Mouse (Mus musculus) embryonic facial prominence, embryonic 14.5 days (tissue): Measurements from ENCODE around the gene Hdgfl3. TPM values are rescaled to one million over a fixed set of nuclear protein-coding genes. Genes with fewer than 3 reads are reported as not detected.

Experiments
- ATAC-seq: fragments of 200-750 bp; cut with Nextera tagmentation; 2 replicates; pipeline ENCODE4 v1.8.0; 2017; ENCODE audit warnings: low read depth, moderate number of reproducible peaks, moderate TSS enrichment
- DNase-seq: peaks from one replicate; pipeline ENCODE4 v3.0.0-alpha.2; 2015; ENCODE audit warnings: low spot score
- H3K27ac ChIP-seq: fragments of 300-500 bp; sonication (generic); replicated peaks from 2 replicates; pipeline ENCODE4 v1.5.1; 2014; ENCODE audit warnings: low read depth, mild to moderate bottlenecking, low read length, moderate library complexity
- H3K27me3 ChIP-seq: fragments of 300-500 bp; sonication (generic); replicated peaks from 2 replicates; pipeline ENCODE4 v1.6.1; 2014; ENCODE audit warnings: low read length; ENCODE audit not compliant: control insufficient read depth, insufficient read depth
- H3K36me3 ChIP-seq: fragments of 300-500 bp; sonication (generic); 2 replicates; pipeline ENCODE4 v1.6.1; 2014; ENCODE audit warnings: low read length, mixed read lengths; ENCODE audit not compliant: control insufficient read depth, insufficient read depth
- H3K4me1 ChIP-seq: fragments of 300-500 bp; sonication (generic); 2 replicates; pipeline ENCODE4 v1.6.1; 2014; ENCODE audit warnings: antibody characterized with exemption, low read length; ENCODE audit not compliant: control insufficient read depth, insufficient read depth
- H3K4me2 ChIP-seq: fragments of 300-500 bp; sonication (generic); 2 replicates; pipeline ENCODE4 v1.6.1; 2014; ENCODE audit warnings: low read depth, mild to moderate bottlenecking, low read length, moderate library complexity, mixed read lengths
- H3K4me3 ChIP-seq: fragments of 300-500 bp; sonication (generic); 2 replicates; pipeline ENCODE4 v1.5.1; 2014; ENCODE audit warnings: low read depth, mild to moderate bottlenecking, low read length
- H3K9ac ChIP-seq: fragments of 300-500 bp; sonication (generic); 2 replicates; pipeline ENCODE4 v1.6.1; 2014; ENCODE audit warnings: low read depth, mild to moderate bottlenecking, low read length, moderate library complexity, mixed read lengths
- H3K9me3 ChIP-seq: fragments of 300-500 bp; sonication (generic); 2 replicates; pipeline ENCODE4 v1.6.1; 2016; ENCODE audit warnings: low read length; ENCODE audit not compliant: control insufficient read depth
- WGBS: fragments of 180-500 bp; shearing (Covaris S2); extraction: QIAGEN DNeasy Blood & Tissue Kit; methylation state at CpG from one replicate; pipeline ENCODE4 v1.1.7; 2014; 5-methylcytosine and 5-hydroxymethylcytosine counted together
- polyA plus RNA-seq: library from polyadenylated mRNA; unstranded; fragments of >200 nt; fragmentation: Nextera tagmentation; extraction: Ambion mirVana; gene quantifications from 2 replicates; pipeline ENCODE4 v1.2.1, GENCODE M21; 2014

The Hdgfl3 gene
- polyA plus RNA-seq, 1 experiment from 2014 or later, result 17.0 TPM

DNA sequence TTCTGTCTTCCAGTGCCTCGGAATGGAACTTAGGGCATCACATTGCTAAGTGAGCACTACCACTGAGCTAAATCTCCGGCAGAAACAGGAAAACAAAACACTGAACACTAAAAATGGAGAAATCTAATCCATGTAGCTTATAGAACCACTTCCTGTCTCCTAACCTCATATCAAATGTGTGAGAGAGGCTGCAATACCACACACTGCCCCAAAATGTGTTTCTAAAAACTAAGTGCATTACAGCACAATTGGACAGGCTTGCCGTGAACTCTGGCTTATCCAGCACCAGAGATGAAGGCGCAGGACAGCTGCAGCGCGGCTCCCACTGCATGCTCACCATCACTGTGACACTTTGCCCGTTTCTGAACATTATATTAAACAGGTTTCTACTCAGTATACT, 5.3 kb downstream of the Hdgfl3 start:
- WGBS, result 61% methylated on average over 7 of the region's 7 CpGs
- Histone ChIP-seq H3K9me3 (no peaks in the 10 kb centered on the region), H3K9ac (no peak overlapping the region), H3K36me3 (no peaks in the 10 kb centered on the region), H3K4me3 (no peak overlapping the region), H3K27ac (no peak overlapping the region), H3K4me2 (no peak overlapping the region), H3K27me3 (no peaks in the 10 kb centered on the region), H3K4me1 (peaks cover 17% of the 10 kb centered on the region)
- no peak for DNase-seq
- ATAC-seq, result no peak

DNA sequence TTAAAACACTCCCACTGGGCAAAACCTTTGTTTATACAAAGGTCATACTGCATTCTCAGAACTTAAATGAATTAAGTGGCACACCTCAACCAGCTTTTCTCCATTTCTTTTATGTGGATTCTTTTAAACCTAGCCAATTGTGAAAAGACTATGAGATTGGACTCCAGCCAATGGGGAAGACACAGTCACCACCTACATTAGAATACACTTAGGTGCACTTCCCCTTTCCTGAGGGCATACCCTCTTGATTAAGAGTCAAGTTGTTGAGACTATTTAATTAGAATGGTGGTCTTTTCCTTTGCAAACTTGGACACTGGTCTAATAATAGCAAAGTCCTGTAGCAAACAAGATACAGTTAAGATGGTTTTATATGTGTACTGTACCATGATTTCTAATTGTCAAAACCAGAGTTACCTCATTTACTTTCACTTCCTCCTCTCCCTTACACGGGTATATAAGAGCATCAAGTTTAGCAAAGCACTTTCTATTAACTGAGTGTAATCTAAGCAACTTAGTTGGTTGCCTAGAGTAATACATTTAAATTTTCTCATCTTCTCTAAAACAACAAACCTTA, 12.8 kb downstream of the Hdgfl3 start:
- Histone ChIP-seq H3K4me3 (no peak overlapping the region), H3K36me3 (no peaks in the 10 kb centered on the region), H3K27ac (no peak overlapping the region), H3K4me2 (no peak overlapping the region), H3K4me1 (no peaks in the 10 kb centered on the region), H3K9me3 (no peaks in the 10 kb centered on the region), H3K27me3 (no peaks in the 10 kb centered on the region), H3K9ac (no peak overlapping the region)
- 50% methylated on average over 1 of the region's 1 CpGs for WGBS
- ATAC-seq (no peak), DNase-seq (no peak)

DNA sequence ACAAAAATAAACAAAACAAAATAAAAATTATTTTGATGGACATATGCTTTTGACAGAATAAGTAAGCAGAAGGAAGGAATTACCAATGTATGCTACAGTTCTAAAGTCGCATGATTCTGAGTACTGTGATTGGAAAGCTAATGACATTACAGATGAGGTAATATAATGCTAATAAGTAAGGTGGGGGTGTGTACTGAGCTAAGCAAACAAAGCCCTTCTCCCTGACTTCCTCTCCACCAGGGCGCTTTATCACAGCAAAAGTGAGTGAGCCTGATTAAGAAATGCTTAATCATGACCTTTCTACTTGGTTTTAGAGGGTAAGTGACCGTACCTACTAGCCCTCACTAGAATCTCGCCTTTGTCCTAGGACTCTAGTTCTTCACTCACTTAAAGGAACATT, 14.0 kb downstream of the Hdgfl3 start:
- no peaks in the 10 kb centered on the region for H3K4me1 ChIP-seq
- 84% methylated on average over 4 of the region's 4 CpGs for WGBS
- no peak overlapping the region for H3K9ac ChIP-seq
- H3K9me3 ChIP-seq, result no peaks in the 10 kb centered on the region
- H3K4me2 ChIP-seq, result no peak overlapping the region
- no peaks in the 10 kb centered on the region for H3K36me3 ChIP-seq
- H3K4me3 ChIP-seq, result no peak overlapping the region
- no peak overlapping the region for H3K27ac ChIP-seq
- DNase-seq (no peak), ATAC-seq (no peak)
- no peaks in the 10 kb centered on the region for H3K27me3 ChIP-seq

GRCm38 (mm10) chr7:81918316-81918715, 16.0 kb downstream of the Hdgfl3 start:
- no peak overlapping the region for H3K9ac ChIP-seq
- 22% methylated on average over 5 of the region's 5 CpGs for WGBS
- H3K4me3 ChIP-seq, result no peak overlapping the region
- no peaks in the 10 kb centered on the region for H3K27me3 ChIP-seq
- H3K9me3 ChIP-seq, result no peaks in the 10 kb centered on the region
- H3K4me1 ChIP-seq, result no peaks in the 10 kb centered on the region
- no peak overlapping the region for H3K4me2 ChIP-seq
- DNase-seq (peak; percentile 42), ATAC-seq (no peak)
- no peaks in the 10 kb centered on the region for H3K36me3 ChIP-seq
- no peak overlapping the region for H3K27ac ChIP-seq

DNA sequence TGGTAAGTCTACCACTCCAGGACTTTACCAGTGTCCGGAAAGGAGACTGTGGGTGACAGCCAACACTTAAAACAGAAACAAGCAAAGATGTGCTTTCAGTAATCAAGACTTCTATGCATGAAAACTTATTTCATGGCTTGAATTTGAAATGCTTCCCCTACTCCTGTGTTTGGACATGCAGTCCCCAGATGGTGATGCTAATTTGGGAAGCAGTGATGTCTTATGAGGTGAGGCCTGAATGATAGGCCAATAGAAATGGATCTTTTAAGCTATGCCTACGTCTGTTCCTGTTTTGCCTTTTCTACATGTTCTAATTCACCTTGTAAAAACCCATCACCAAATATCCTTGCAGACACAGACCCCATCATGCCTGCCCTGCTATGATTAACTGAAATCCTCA, 29.3 kb downstream of the Hdgfl3 start:
- Histone ChIP-seq H3K4me2 (no peak overlapping the region), H3K36me3 (no peaks in the 10 kb centered on the region), H3K9me3 (no peaks in the 10 kb centered on the region), H3K9ac (no peak overlapping the region), H3K27me3 (no peaks in the 10 kb centered on the region), H3K4me1 (no peaks in the 10 kb centered on the region), H3K4me3 (no peak overlapping the region), H3K27ac (no peak overlapping the region)
- no peak for DNase-seq
- WGBS, result 76% methylated on average over 2 of the region's 2 CpGs
- no peak for ATAC-seq

DNA sequence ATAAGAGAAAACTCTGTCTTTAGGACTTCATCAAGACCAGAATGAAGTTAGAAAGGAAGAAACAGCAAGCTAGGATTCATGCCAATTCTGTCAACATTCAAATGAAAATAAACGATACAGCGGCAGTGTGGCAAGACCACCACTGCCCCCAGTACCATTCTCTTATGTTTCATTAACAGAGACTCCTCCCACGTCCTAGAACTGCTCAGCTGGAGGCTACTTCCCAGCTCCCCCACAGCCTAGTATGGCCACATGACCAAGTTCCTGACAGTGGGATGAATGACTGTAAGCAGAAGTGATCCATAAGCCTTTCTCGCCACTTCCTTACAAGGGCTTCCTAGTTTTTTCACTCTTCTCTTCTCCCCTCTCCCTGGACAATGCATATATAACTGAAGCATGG, 30.2 kb downstream of the Hdgfl3 start:
- Histone ChIP-seq H3K4me3 (no peak overlapping the region), H3K27me3 (no peaks in the 10 kb centered on the region), H3K27ac (no peak overlapping the region), H3K4me1 (no peaks in the 10 kb centered on the region), H3K36me3 (no peaks in the 10 kb centered on the region), H3K9me3 (no peaks in the 10 kb centered on the region), H3K9ac (no peak overlapping the region), H3K4me2 (no peak overlapping the region)
- DNase-seq (no peak), ATAC-seq (no peak)
- whole genome bisulfite sequencing, result 60% methylated on average over 4 of the region's 4 CpGs

- H3K27me3 ChIP-seq, result no peaks in the 10 kb centered on the region
- H3K27ac ChIP-seq, result no peak overlapping the region
- ATAC-seq, result no peak
- H3K36me3 ChIP-seq, result peaks cover 4% of the 10 kb centered on the region; the same call in 1 of the 2 replicates
- H3K9me3 ChIP-seq, result no peaks in the 10 kb centered on the region
- H3K4me2 ChIP-seq, result no peak overlapping the region
- H3K4me1 ChIP-seq, result no peaks in the 10 kb centered on the region
- no peak for DNase-seq
- 70% methylated on average over 11 of the region's 11 CpGs for WGBS
- H3K4me3 ChIP-seq, result no peak overlapping the region
- no peak overlapping the region for H3K9ac ChIP-seq
These were observed 34.9 kb downstream of the Hdgfl3 start for GRCm38 (mm10) chr7:81899361-81899760.

- Histone ChIP-seq H3K27me3 (no peaks in the 10 kb centered on the region), H3K4me2 (no peak overlapping the region)
- 81% methylated on average over 4 of the region's 4 CpGs for WGBS
These were observed 49.1 kb downstream of the Hdgfl3 start for GRCm38 (mm10) chr7:81885128-81885527.

GRCm38 (mm10) chr7:81881600-81881999, 52.7 kb downstream of the Hdgfl3 start:
- Histone ChIP-seq H3K27me3 (no peaks in the 10 kb centered on the region), H3K4me2 (no peak overlapping the region), H3K27ac (no peak overlapping the region), H3K9me3 (no peaks in the 10 kb centered on the region), H3K36me3 (0 out of 2 replicates have a peak, but pooled peaks cover 17% of the 10 kb centered on the region), H3K4me3 (no peak overlapping the region), H3K4me1 (no peaks in the 10 kb centered on the region), H3K9ac (no peak overlapping the region)
- ATAC-seq, result no peak
- no peak for DNase-seq
- WGBS, result 72% methylated on average over 3 of the region's 3 CpGs

More at GRCm38 (mm10) chr7:81885128-81885527, 49.1 kb downstream of the Hdgfl3 start:
- Histone ChIP-seq H3K9me3 (no peaks in the 10 kb centered on the region), H3K9ac (no peak overlapping the region), H3K27ac (no peak overlapping the region), H3K4me3 (no peak overlapping the region), H3K4me1 (no peaks in the 10 kb centered on the region), H3K36me3 (peaks cover 18% of the 10 kb centered on the region; the same call in 1 of the 2 replicates)
- ATAC-seq (no peak), DNase-seq (no peak)
